Mouse (Mus musculus): ENCODE results near the gene Dip2c. TPM values are rescaled to one million over a fixed set of nuclear protein-coding genes. Genes with fewer than 3 reads are reported as not detected.

Gene Dip2c
- polyA plus RNA-seq, 1 experiment = 5.2 TPM

DNA sequence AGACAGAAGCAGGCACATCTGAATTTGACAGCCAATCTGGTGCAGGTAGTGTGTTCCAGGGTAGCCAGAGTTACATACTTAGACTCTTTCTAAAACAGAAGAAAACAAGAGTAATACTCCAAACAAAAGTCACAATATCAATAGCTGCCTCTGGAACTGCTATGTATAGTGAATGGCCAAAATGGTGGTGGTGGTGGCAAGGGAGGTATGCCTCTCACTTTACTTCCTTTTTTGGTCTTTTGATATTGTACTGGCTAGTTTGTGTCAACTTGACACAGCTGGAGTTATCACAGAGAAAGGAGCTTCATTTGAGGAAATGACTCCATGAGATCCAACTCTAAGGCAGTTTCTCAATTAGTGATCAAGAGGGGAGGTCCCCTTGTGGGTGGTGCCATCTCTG lies 148.1 kb downstream of the Dip2c start:
- no peak overlapping the region for H3K27ac ChIP-seq (replicated peaks; ENCODE audit: low read depth, low read length)

GRCm38 (mm10) chr13:9426267-9426666 lies 149.9 kb downstream of the Dip2c start:
- H3K27ac ChIP-seq (replicated peaks; ENCODE audit: low read depth, low read length) = no peak overlapping the region
- peaks cover 16% of the 10 kb centered on the region for H3K4me1 ChIP-seq (ENCODE audit: control insufficient read depth, insufficient read depth, insufficient read length, low read length)
- no peak overlapping the region for H3K4me3 ChIP-seq (ENCODE audit: insufficient read depth, low read depth, low read length)

More for the DNA sequence above, 148.1 kb downstream of the Dip2c start:
- H3K4me1 ChIP-seq (ENCODE audit: control insufficient read depth, insufficient read depth, insufficient read length, low read length) = peaks cover 12% of the 10 kb centered on the region
- H3K4me3 ChIP-seq (ENCODE audit: insufficient read depth, low read depth, low read length) = no peak overlapping the region

GRCm38 (mm10) chr13:9426779-9427178 lies 150.5 kb downstream of the Dip2c start:
- H3K4me1 ChIP-seq (ENCODE audit: control insufficient read depth, insufficient read depth, insufficient read length, low read length) = peaks cover 18% of the 10 kb centered on the region
- H3K27ac ChIP-seq (replicated peaks; ENCODE audit: low read depth, low read length) = peak overlapping the region; percentile 30; the same call in 1 of the 2 replicates
- H3K4me3 ChIP-seq (ENCODE audit: insufficient read depth, low read depth, low read length) = no peak overlapping the region

DNA sequence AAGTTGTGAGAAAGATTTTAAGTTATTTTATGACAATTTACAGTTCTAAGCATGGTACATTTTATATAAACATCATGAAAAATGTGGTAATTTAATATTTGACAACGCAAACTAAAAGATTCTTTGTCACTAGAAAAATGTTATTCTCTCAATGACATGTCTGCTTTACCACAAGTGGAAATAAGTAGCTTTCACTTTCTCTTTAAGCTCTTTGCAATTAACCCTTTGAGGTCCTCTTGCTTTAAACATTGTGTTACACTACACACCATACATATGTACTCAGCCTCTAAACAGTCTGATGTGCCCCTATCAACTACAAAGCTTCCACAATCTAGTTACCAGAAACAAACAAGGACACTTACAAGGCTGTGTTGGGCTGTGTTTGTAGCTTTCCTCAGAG lies 153.6 kb downstream of the Dip2c start:
- Histone ChIP-seq H3K27ac (replicated peaks; ENCODE audit: low read depth, low read length) (no peak overlapping the region), H3K4me1 (ENCODE audit: control insufficient read depth, insufficient read depth, insufficient read length, low read length) (peaks cover 14% of the 10 kb centered on the region), H3K4me3 (ENCODE audit: insufficient read depth, low read depth, low read length) (no peak overlapping the region)

DNA sequence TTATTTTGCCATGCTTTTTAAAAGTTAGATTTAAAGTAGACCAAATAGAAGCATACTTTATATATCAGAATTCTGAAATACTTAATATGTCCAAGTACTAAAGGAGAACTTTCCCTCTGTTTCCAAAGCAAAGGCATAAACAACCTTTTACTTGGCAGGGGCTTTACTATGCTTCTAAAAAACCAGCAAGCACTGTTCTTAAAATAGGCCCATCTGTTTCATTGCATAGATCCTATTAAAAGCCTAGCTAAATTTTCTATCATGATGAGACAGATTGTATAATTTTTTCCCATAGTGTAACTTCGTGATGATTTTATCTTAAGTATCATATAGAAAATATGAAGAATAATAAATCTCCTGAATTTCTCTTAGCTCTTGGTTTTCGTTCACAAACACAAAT lies 154.4 kb downstream of the Dip2c start:
- Histone ChIP-seq H3K4me1 (ENCODE audit: control insufficient read depth, insufficient read depth, insufficient read length, low read length) (peaks cover 14% of the 10 kb centered on the region), H3K27ac (replicated peaks; ENCODE audit: low read depth, low read length) (no peak overlapping the region), H3K4me3 (ENCODE audit: insufficient read depth, low read depth, low read length) (no peak overlapping the region)

GRCm38 (mm10) chr13:9431441-9431840 lies 155.1 kb downstream of the Dip2c start:
- H3K4me3 ChIP-seq (ENCODE audit: insufficient read depth, low read depth, low read length) = no peak overlapping the region
- peak overlapping the region; percentile 68 for H3K27ac ChIP-seq (replicated peaks; ENCODE audit: low read depth, low read length)
- peaks cover 14% of the 10 kb centered on the region for H3K4me1 ChIP-seq (ENCODE audit: control insufficient read depth, insufficient read depth, insufficient read length, low read length)

DNA sequence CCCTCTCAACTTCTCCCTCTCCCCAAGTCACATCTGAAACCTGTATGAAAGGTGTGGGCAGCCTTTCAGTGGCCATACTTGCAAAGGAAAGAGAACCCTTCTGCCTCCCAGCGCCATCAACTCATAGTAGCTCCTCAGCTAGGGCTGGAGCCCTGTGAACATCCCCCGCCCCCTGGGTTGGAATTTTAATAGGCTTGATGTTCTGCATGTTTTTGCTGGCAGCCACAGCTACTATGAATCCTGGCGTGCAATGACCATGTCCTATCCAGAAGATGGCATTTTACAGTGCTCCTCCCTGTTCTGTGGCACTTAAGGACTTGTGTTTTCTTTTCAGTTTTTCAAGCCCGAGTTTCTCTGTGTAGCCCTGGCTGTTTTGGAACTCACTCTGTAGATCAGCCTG lies 166.7 kb downstream of the Dip2c start:
- H3K4me3 ChIP-seq (ENCODE audit: insufficient read depth, low read depth, low read length) = no peak overlapping the region
- H3K27ac ChIP-seq (replicated peaks; ENCODE audit: low read depth, low read length) = no peak overlapping the region
- peaks cover 8% of the 10 kb centered on the region; the same call in 1 of the 2 replicates for H3K4me1 ChIP-seq (ENCODE audit: control insufficient read depth, insufficient read depth, insufficient read length, low read length)

DNA sequence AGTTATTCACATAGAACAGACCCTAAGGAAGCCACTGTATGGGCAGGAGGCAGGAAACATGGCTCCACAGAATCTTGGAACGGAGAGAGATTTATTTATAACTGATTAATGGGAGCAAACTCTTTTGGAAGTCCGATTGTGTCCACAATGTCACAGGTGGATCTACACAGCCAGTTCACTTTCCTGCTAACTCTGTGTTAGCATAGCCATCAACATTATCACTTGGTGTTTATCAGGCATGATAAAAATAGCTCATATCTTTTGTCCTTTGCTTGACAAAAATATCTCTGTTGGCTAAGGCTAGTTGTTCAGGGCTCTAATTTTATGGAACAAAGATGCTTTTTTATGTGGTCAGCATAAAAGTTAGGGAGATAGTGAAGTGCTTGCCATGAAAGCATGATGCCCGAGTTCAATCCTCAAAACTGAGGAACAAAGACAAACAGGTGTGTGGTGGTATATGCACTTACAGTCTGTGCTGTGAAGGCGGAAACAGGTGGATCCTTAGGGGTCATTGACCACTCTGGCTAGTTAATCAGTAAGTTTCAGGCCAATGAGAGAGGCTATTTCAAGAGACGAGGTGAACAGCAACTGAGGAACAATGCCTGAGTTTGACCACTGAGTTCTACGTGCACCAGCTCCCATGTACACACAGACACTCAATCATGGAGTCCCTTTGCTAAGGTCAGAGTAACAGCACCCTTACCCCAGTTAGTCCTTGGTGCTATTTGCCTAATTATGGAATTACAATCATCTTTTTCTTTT lies 169.4 kb downstream of the Dip2c start:
- Histone ChIP-seq H3K4me3 (ENCODE audit: insufficient read depth, low read depth, low read length) (no peak overlapping the region), H3K4me1 (ENCODE audit: control insufficient read depth, insufficient read depth, insufficient read length, low read length) (peaks cover 8% of the 10 kb centered on the region; the same call in 1 of the 2 replicates), H3K27ac (replicated peaks; ENCODE audit: low read depth, low read length) (no peak overlapping the region)

DNA sequence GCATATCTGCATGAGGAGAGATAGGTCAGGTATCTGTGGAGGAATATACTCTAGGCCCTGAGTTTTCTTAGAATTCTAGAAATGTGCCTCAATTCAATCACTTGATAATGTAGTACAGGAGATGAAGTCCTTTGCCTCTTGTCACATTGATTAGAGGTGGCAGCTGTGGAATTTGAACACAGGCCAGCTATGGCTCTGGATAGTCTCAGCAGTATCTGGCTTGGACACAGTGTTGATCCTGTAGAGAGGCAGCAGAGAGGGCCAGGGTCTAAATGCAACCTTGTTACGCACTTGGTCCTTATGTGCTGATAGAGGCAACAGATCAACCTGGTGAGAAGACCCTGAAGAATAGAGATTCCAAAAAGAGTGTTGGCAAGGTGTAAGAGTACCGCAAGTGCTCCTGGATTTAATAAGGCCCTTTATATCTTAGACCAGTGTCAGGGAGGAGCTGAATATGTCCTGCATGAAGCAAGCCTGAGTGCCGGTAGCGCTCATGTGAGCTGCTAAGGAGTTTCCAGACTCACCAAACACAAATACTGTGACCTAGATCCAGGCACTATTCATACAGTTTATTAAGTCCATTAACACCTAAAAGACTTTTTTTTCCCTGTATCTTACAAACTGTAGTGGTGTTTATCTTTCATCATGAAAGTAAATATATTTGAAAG lies 170.3 kb downstream of the Dip2c start:
- no peak overlapping the region for H3K4me3 ChIP-seq (ENCODE audit: insufficient read depth, low read depth, low read length)
- peaks cover 8% of the 10 kb centered on the region; the same call in 1 of the 2 replicates for H3K4me1 ChIP-seq (ENCODE audit: control insufficient read depth, insufficient read depth, insufficient read length, low read length)
- no peak overlapping the region for H3K27ac ChIP-seq (replicated peaks; ENCODE audit: low read depth, low read length)

- H3K4me1 ChIP-seq (ENCODE audit: control insufficient read depth, insufficient read depth, insufficient read length, low read length) = peaks cover 14% of the 10 kb centered on the region
- H3K4me3 ChIP-seq (ENCODE audit: insufficient read depth, low read depth, low read length) = no peak overlapping the region
- H3K27ac ChIP-seq (replicated peaks; ENCODE audit: low read depth, low read length) = no peak overlapping the region
Measured at GRCm38 (mm10) chr13:9450276-9450675, 173.9 kb downstream of the Dip2c start.

DNA sequence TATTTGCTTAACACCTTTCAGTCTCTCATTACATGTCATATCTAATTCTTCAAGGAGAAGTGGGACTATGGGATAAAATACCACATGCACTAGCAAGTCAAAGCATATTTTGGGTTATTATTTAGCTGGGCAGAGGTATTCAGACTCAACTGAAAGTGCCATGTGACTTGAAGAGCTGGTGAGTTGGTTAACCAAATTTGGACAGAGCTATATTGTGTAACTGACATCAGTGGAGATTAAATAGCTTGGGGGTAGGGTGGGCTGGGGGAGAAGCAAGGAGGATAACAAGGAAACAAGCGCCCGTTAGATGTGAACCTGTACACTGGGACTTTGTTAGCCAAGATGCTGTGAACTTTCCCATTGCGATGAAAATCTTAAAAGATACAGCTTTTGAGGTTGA lies 175.6 kb downstream of the Dip2c start:
- no peak overlapping the region for H3K4me3 ChIP-seq (ENCODE audit: insufficient read depth, low read depth, low read length)
- no peak overlapping the region for H3K27ac ChIP-seq (replicated peaks; ENCODE audit: low read depth, low read length)
- peaks cover 6% of the 10 kb centered on the region for H3K4me1 ChIP-seq (ENCODE audit: control insufficient read depth, insufficient read depth, insufficient read length, low read length)

- Histone ChIP-seq H3K4me1 (ENCODE audit: control insufficient read depth, insufficient read depth, insufficient read length, low read length) (peaks cover 6% of the 10 kb centered on the region), H3K27ac (replicated peaks; ENCODE audit: low read depth, low read length) (0 out of 2 replicates have a peak overlapping the region, but pooled peaks have one; percentile 15), H3K4me3 (ENCODE audit: insufficient read depth, low read depth, low read length) (no peak overlapping the region)
Measured at GRCm38 (mm10) chr13:9454426-9455177, 178.3 kb downstream of the Dip2c start.

DNA sequence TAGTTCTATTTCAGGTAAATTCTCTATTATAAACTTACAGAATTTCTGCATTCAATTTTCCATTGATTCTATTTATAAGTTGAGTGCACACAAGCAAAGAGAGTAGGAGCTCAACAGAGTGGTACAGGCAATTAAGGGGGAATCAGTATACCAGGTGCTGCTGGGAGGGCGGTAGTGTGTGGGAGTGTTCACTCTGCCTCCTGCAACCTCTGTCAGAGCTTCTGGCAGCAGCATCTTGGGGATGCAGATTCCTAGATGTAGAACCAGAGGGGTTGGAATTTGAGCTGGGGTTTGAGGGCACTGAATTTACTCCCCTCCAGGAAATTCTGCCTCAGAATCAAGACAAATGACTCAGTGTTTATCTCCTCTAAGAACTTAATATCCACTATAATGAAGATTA lies 179.7 kb downstream of the Dip2c start:
- peaks cover 6% of the 10 kb centered on the region for H3K4me1 ChIP-seq (ENCODE audit: control insufficient read depth, insufficient read depth, insufficient read length, low read length)
- H3K4me3 ChIP-seq (ENCODE audit: insufficient read depth, low read depth, low read length) = no peak overlapping the region

DNA sequence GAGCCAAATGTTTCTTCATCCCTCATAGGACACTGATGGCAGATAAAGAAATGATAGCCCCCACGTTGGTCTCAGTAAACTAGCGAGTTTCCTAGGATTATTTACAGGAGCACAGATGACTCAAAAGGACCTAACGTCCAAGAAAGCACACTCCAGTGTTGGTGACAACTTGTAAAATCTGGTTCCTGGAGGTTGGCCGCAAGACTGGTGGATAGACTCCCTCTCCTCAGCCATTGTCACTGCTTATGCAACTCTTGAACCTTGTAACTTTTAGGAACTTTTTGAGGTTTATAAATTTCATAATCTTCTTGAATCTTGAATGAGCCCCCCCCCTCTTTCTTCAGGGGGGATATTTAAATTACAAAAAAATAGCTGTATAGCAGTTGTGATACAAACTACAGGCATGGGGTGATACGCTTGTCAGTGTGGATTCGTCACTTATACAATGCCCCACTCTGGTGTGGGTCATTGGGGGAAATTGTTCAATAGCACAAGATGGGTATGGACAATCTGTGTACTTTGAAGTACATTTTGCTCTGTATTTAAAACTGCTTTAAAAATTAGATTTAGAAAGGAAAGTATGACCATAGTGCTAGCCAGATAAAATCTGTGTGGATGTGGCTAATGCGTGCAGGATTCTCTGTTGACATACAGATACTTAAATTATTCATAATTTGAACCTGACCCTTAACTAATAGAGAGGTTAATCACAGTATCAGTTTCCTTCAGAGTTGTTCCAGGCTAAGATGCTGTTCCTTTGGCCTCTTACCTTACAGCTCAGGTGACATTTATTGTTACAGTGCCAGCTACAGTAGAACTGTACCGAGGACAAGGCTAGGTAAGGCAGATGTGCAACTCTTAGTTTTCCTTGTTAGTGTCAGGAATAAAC lies 181.3 kb downstream of the Dip2c start:
- H3K27ac ChIP-seq (replicated peaks; ENCODE audit: low read depth, low read length) = no peak overlapping the region
- H3K4me3 ChIP-seq (ENCODE audit: insufficient read depth, low read depth, low read length) = no peak overlapping the region
- peaks cover 6% of the 10 kb centered on the region for H3K4me1 ChIP-seq (ENCODE audit: control insufficient read depth, insufficient read depth, insufficient read length, low read length)

More for the DNA sequence above, 179.7 kb downstream of the Dip2c start:
- no peak overlapping the region for H3K27ac ChIP-seq (replicated peaks; ENCODE audit: low read depth, low read length)
